ENCODE assay signal across 11 mouse cellular contexts in the genomic region with DNA sequence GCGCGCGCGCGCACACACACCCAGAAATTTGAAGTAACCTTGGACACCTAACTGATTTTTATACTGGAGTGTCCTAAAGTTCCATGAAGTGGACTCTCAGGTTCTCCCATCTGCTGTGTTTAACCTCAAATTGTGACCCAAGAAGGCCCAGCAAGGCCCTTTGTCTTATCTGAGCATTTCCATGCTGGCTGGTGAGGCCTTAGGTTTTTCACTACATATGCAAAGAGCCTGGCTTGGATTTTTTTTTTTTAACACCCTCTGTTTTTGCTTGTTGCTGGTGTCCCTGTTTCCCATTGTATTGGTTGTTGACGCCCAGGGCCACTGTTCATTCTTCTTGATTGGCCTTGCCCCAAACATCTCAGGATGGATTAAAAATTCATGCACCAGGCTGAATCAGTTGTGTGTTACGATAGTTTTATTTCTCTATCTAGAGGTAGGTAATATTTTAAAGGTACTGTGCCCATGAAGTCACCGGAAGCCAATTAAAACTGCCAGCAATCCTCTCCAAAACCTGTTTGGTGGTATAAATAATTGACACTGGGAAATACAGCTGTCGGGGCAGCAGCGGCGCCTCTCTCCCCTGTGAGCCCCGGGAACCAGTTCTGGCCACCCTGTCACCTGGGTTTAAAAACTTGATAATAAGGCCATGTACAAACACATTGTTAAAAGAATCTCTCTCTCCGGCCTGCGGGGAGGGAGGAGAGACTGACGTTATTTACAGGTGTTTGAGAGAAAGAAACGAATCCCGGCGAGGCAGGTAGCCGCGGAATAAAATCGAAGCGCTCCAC. TPM values are rescaled to one million over a fixed set of nuclear protein-coding genes. Genes with fewer than 3 reads are reported as not detected.
A peak's percentile ranks its signal among the peaks of the same experiment; 100 is the strongest.
DNase-seq lines count a peak whose midpoint lies in the region; ATAC-seq and TF ChIP-seq lines count a peak whose summit lies in the region.
"Had no signal": no experiment of that assay in that cellular context is flagged by ENCODE, and none has a peak within 500 bp of the region (broad histone marks: within the 10 kb centered on the region; RNA-seq: fewer than 3 reads in every experiment).

No protein-coding gene starts in this region.

- no peak for TF ChIP-seq POLR2A in MEL (IDR thresholded peaks at IDR 0.05; ENCODE audit: control insufficient read depth in 1 of 2, insufficient read depth in 1 of 2, low read depth in 1 of 2, low read length in 2 of 2, poor library complexity in 1 of 2)

- H3K9ac ChIP-seq in MEL (ENCODE audit: control insufficient read depth, low read depth, low read length, poor library complexity, severe bottlenecking) = no peak overlapping the region
- H3K9ac ChIP-seq in midbrain, embryonic 13.5 days (replicated peaks) = 0 out of 2 replicates have a peak overlapping the region, but pooled peaks have one; percentile 4

- peak; percentile 20 for DNase-seq in MEL (ENCODE audit: low read depth, low spot score)
- peak; percentile 41 for DNase-seq in cerebellum, adult 9-11 months
- peak; percentile 31 for DNase-seq in hindbrain, embryonic 10.5 days (ENCODE audit: low spot score)
- DNase-seq in adrenal gland, adult 8-10 months = no peak
- DNase-seq in right cerebral cortex, adult 18-20 months = no peak
- DNase-seq in gastrocnemius, postnatal 10 days = no peak
- DNase-seq: kidney, adult 8-10 months; lung, postnatal 14 days had no signal

- H3K4me3 ChIP-seq in MEL (ENCODE audit: control insufficient read depth in 1 of 2, insufficient read depth in 1 of 2, low read depth in 2 of 2, low read length in 2 of 2) = no peak overlapping the region
- H3K4me3 ChIP-seq in hindbrain, embryonic 10.5 days = peak overlapping the region; percentile 31
- H3K4me3 ChIP-seq in midbrain, embryonic 13.5 days (replicated peaks) = no peak overlapping the region

- H3K9me3 ChIP-seq in MEL (replicated peaks; ENCODE audit: insufficient read depth, low read length) = no peaks in the 10 kb centered on the region
- no peaks in the 10 kb centered on the region for H3K9me3 ChIP-seq in hindbrain, embryonic 10.5 days
- H3K9me3 ChIP-seq in midbrain, embryonic 13.5 days = no peaks in the 10 kb centered on the region

- peak overlapping the region; percentile 17 for H3K4me2 ChIP-seq in midbrain, embryonic 13.5 days (replicated peaks)

- no peak for TF ChIP-seq CTCF in MEL (IDR thresholded peaks at IDR 0.05 in 2 of 3, conservative IDR thresholded peaks at IDR 0.05 in 1 of 3; ENCODE audit: control insufficient read depth in 1 of 3, insufficient read depth in 1 of 3, low read depth in 2 of 3, low read length in 3 of 3, poor library complexity in 1 of 3, severe bottlenecking in 1 of 3)

- H3K36me3 ChIP-seq in MEL (ENCODE audit: control insufficient read depth in 1 of 2, insufficient read depth in 2 of 2, low read length in 2 of 2) = peaks cover 0 to 18% of the 10 kb centered on the region in 2 experiments; a peak in 3 of 4 replicates
- no peaks in the 10 kb centered on the region for H3K36me3 ChIP-seq in hindbrain, embryonic 10.5 days
- H3K36me3 ChIP-seq in midbrain, embryonic 13.5 days = no peaks in the 10 kb centered on the region

- H3K4me1 ChIP-seq in MEL (ENCODE audit: control insufficient read depth in 1 of 2, insufficient read depth in 2 of 2, low read length in 2 of 2) = peaks cover 17 to 25% of the 10 kb centered on the region in 2 experiments
- peaks cover 71% of the 10 kb centered on the region for H3K4me1 ChIP-seq in hindbrain, embryonic 10.5 days (replicated peaks)
- peaks cover 47% of the 10 kb centered on the region for H3K4me1 ChIP-seq in midbrain, embryonic 13.5 days (replicated peaks)

- no peak for TF ChIP-seq RAD21 in MEL (IDR thresholded peaks at IDR 0.05; ENCODE audit: low read depth, low read length)

- ATAC-seq in midbrain, embryonic 13.5 days = no peak
- no peak for ATAC-seq in erythroblast, adult 5-6 weeks (replicated peaks; ENCODE audit: low FRiP score, poor library complexity, severe bottlenecking)
- ATAC-seq: CD4-positive, CD25-positive, alpha-beta regulatory T cell, adult 4 months had no signal

- 33% methylated on average over 22 of the region's 22 CpGs for WGBS in hindbrain, embryonic 10.5 days
- 26% methylated on average over 22 of the region's 22 CpGs for WGBS in midbrain, embryonic 13.5 days

- no peak overlapping the region for H3K27ac ChIP-seq in MEL (ENCODE audit: control insufficient read depth, low read depth, low read length)
- peak overlapping the region; percentile 80 for H3K27ac ChIP-seq in hindbrain, embryonic 10.5 days
- H3K27ac ChIP-seq in midbrain, embryonic 13.5 days = peak overlapping the region; percentile 37

- TF ChIP-seq EP300 in MEL (IDR thresholded peaks at IDR 0.05; ENCODE audit: low read depth in 1 of 2, low read length in 2 of 2) = no peak

- no peaks in the 10 kb centered on the region for H3K27me3 ChIP-seq in MEL (ENCODE audit: control insufficient read depth in 1 of 2, insufficient read depth in 2 of 2, low read length in 2 of 2)
- H3K27me3 ChIP-seq in hindbrain, embryonic 10.5 days (ENCODE audit: insufficient read depth, poor library complexity, severe bottlenecking) = peaks cover 60% of the 10 kb centered on the region
- H3K27me3 ChIP-seq in midbrain, embryonic 13.5 days = peaks cover 74% of the 10 kb centered on the region

- no peaks in the 10 kb centered on the region; the same call in 1 of the 2 replicates for H3K79me2 ChIP-seq in MEL (ENCODE audit: control insufficient read depth, insufficient read depth, low read length, poor library complexity)

TF ChIP-seq in MEL, 35 proteins besides CTCF, POLR2A, EP300 and RAD21:
- no peak for TF ChIP-seq UBTF (IDR thresholded peaks at IDR 0.05; ENCODE audit: borderline replicate concordance, insufficient read depth, low read depth, low read length)
- no peak for TF ChIP-seq MEF2A (IDR thresholded peaks at IDR 0.05; ENCODE audit: extremely low read depth, insufficient replicate concordance, low read depth, low read length, poor library complexity, severe bottlenecking)
- TF ChIP-seq POLR2AphosphoS5 (IDR thresholded peaks at IDR 0.05; ENCODE audit: borderline replicate concordance, low read depth, low read length) = no peak
- TF ChIP-seq GABPA (IDR thresholded peaks at IDR 0.05; ENCODE audit: low read depth, low read length) = no peak
- no peak for TF ChIP-seq SMC3 (IDR thresholded peaks at IDR 0.05; ENCODE audit: low read depth, low read length)
- no peak for TF ChIP-seq HCFC1 (IDR thresholded peaks at IDR 0.05; ENCODE audit: low read depth, low read length)
- no peak for TF ChIP-seq CHD2 (IDR thresholded peaks at IDR 0.05; ENCODE audit: low read length)
- TF ChIP-seq E2F4 (IDR thresholded peaks at IDR 0.05; ENCODE audit: borderline replicate concordance, low read depth, low read length) = no peak

RNA-seq across cellular contexts. Expression of gene Clybl, which starts 45.4 kb away (rescaled TPM):
- total RNA-seq in MEL (2012; rRNA removed) = 13.4 and 14.4 TPM in 2 replicates
- polyA plus RNA-seq in MEL (2012; ENCODE audit: insufficient read depth in 1 of 2, insufficient read length in 2 of 2, low read depth in 1 of 2, low replicate concordance in 2 of 2, missing spikeins in 1 of 2) = 10 to 100 TPM in 1 of 2 experiments, not detected in 1; 36.6 TPM
- 28.6 and 31.3 TPM in 2 replicates for polyA plus RNA-seq in hindbrain, embryonic 10.5 days (2016; fragmentation: Nextera tagmentation; extraction: Ambion mirVana)
- polyA plus RNA-seq in midbrain, embryonic 13.5 days (2015; fragmentation: Nextera tagmentation; extraction: Ambion mirVana) = 23.9 and 24.1 TPM in 2 replicates
- 11.1 and 24.4 TPM in 2 replicates for total RNA-seq in erythroblast, adult 5-6 weeks (2015; ENCODE audit: low replicate concordance)
- total RNA-seq in erythroblast, adult 5-6 weeks (2017; ENCODE audit: low replicate concordance) = 2.6 and 6.8 TPM in 2 replicates
- 10 to 100 TPM; 49.7 to 81.2 (median 66.3) TPM for total RNA-seq in adrenal gland, adult 8-10 months (2022)
- total RNA-seq in gastrocnemius, postnatal 10 days (2021) = 10 to 100 TPM; 61.4 to 66.2 TPM

Comparison
In these comparisons a context has a peak if more than half of its experiments do, and no peak if none do; other contexts are left out.
1. DNase-seq: peak in MEL (single experiment), cerebellum, adult 9-11 months (single experiment) and hindbrain, embryonic 10.5 days (single experiment); none in adrenal gland, adult 8-10 months (single experiment), right cerebral cortex, adult 18-20 months (single experiment) and gastrocnemius, postnatal 10 days (single experiment).